Mouse (Mus musculus): Measurements from ENCODE around the gene Plcb1.

DNA sequence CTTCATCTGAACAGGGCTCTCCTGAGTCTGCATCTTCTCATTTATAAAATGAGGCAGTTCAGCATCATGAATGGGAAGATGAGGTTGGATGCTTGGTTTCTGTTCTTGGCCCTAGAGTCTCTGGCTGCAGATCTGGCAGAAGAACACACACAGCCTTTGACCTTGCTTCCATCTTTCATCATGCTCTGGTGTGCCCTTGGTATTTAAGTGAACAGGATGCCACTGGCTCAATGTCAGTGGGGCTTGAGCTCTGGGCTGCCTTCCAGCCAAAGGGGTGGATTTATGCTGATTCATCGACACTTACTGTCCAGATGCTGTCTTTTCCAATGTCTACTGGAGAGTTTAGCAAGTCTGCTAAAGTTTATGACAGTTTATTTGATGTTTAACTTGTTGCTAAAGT lies 161.0 kb downstream of the Plcb1 start:
- TF ChIP-seq CTCF (IDR thresholded peaks at IDR 0.05; ENCODE audit: control insufficient read depth, insufficient read depth, insufficient read length) (no peak), FOSL1 (IDR thresholded peaks at IDR 0.05; ENCODE audit: insufficient read depth, low read length, poor library complexity, severe bottlenecking) (no peak), MAX (IDR thresholded peaks at IDR 0.05) (no peak), USF1 (IDR thresholded peaks at IDR 0.05; ENCODE audit: low read depth) (no peak), MYOG (IDR thresholded peaks at IDR 0.05; ENCODE audit: control insufficient read depth, extremely low read depth, insufficient read length) (no peak)
